Mouse (Mus musculus) kidney, embryonic 14.5 days (tissue): ENCODE measurements around the gene Gpat2. TPM values are rescaled to one million over a fixed set of nuclear protein-coding genes. Genes with fewer than 3 reads are reported as not detected.

Experiments
- ATAC-seq: fragments of 200-750 bp; cut with Nextera tagmentation; 2 replicates; pipeline ENCODE4 v1.8.0; 2017; ENCODE audit warnings: moderate number of reproducible peaks, mild to moderate bottlenecking, moderate TSS enrichment, moderate library complexity; ENCODE audit not compliant: low FRiP score, low TSS enrichment
- H3K27ac ChIP-seq: fragments of 300-500 bp; sonication (generic); 2 replicates; pipeline ENCODE4 v1.5.1; 2014; ENCODE audit warnings: low read depth, mild to moderate bottlenecking, low read length, moderate library complexity, mixed read lengths
- H3K27me3 ChIP-seq: fragments of 300-500 bp; sonication (generic); 2 replicates; pipeline ENCODE4 v1.6.1; 2014; ENCODE audit warnings: mild to moderate bottlenecking, low read length; ENCODE audit not compliant: control insufficient read depth, insufficient read depth
- H3K36me3 ChIP-seq: fragments of 300-500 bp; sonication (generic); 2 replicates; pipeline ENCODE4 v1.6.1; 2014; ENCODE audit warnings: low read length, mixed read lengths; ENCODE audit not compliant: control insufficient read depth, insufficient read depth
- H3K4me1 ChIP-seq: fragments of 300-500 bp; sonication (generic); 2 replicates; pipeline ENCODE4 v1.6.1; 2014; ENCODE audit warnings: low read length, mixed read lengths; ENCODE audit not compliant: control insufficient read depth, insufficient read depth
- H3K4me2 ChIP-seq: fragments of 300-500 bp; sonication (generic); replicated peaks from 2 replicates; pipeline ENCODE4 v1.6.1; 2014; ENCODE audit warnings: low read depth, mild to moderate bottlenecking, low read length
- H3K4me3 ChIP-seq: fragments of 300-500 bp; sonication (generic); 2 replicates; pipeline ENCODE4 v1.5.1; 2014; ENCODE audit warnings: mild to moderate bottlenecking, low read length
- H3K9ac ChIP-seq: fragments of 300-500 bp; sonication (generic); 2 replicates; pipeline ENCODE4 v1.6.1; 2014; ENCODE audit warnings: low read depth, mild to moderate bottlenecking, low read length, moderate library complexity
- H3K9me3 ChIP-seq: fragments of 300-500 bp; sonication (generic); 2 replicates; pipeline ENCODE4 v1.6.1; 2016; ENCODE audit warnings: low read length; ENCODE audit not compliant: control insufficient read depth
- WGBS: fragments of 180-500 bp; shearing (Covaris S2); extraction: QIAGEN DNeasy Blood & Tissue Kit; methylation state at CpG from one replicate; pipeline ENCODE4 v1.1.7; 2014; 5-methylcytosine and 5-hydroxymethylcytosine counted together
- polyA plus RNA-seq: library from polyadenylated mRNA; unstranded; fragments of >200 nt; fragmentation: Nextera tagmentation; extraction: Ambion mirVana; gene quantifications from 2 replicates; pipeline ENCODE4 v1.2.1, GENCODE M21; 2014

Gene Gpat2
- polyA plus RNA-seq, 1 experiment from 2014 or later, result 0.15 TPM

DNA sequence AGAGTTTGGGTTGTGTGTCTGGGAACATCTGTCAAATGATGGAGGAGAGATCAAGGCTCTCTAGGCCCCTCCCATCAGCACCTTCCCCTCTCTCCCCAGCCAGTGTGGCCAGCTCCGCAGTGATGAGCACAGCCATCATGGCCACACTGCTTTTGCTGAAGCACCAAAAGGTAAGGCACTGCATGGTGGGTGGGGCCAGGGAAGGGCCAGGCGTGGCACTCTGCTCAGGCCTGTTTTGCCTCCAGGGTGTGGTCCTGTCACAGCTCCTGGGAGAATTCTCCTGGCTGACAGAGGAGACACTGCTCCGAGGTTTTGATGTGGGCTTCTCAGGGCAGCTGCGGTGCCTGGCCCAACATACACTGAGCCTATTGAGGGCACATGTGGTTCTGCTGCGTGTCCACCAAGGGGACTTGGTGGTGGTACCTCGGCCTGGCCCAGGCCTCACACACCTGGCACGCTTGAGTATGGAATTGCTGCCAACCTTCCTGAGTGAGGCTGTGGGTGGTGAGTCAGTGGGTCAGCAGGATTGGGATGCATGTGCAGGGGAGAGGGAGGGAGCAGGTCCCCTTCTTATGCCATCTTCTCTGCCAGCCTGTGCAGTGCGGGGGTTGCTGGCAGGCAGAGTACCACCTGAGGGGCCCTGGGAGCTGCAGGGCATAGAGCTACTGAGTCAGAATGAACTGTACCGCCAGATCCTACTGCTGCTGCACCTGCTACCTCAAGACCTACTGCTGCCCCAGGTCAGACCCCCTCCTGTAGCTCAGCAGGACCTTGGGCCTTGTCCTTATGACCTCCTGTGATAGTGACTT lies 8.7 kb downstream of the Gpat2 start:
- H3K36me3 ChIP-seq, result peaks cover 13% of the 10 kb centered on the region; the same call in 1 of the 2 replicates
- H3K27ac ChIP-seq, result no peak overlapping the region
- H3K4me3 ChIP-seq, result no peak overlapping the region
- no peaks in the 10 kb centered on the region for H3K4me1 ChIP-seq
- H3K9ac ChIP-seq, result no peak overlapping the region
- 77% methylated on average over 9 of the region's 9 CpGs for WGBS
- H3K9me3 ChIP-seq, result no peaks in the 10 kb centered on the region
- no peaks in the 10 kb centered on the region; the same call in 1 of the 2 replicates for H3K27me3 ChIP-seq
- no peak overlapping the region for H3K4me2 ChIP-seq
- 0 out of 2 replicates have a peak, but pooled peaks have one; percentile 3 for ATAC-seq

DNA sequence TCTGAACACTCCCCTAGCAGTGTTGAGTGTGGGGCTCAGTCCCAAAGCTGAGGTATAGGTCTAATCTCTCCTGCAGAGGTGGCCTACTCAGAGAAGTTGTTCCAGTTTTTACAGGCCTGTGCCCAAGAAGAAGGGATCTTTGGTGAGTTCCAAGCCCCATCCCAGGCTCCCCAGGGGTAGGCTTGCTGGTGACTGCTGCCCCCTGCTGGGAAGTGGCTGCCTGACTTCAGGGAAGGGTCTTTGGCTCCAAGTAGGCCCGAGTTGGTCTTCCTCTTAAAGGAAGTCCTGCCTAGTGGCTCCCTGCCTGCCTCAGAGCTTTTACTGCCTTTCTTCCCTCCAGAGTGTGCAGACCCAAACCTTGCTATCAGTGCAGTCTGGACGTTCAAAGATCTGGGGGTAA lies 10.1 kb downstream of the Gpat2 start:
- WGBS, result 38% methylated on average over 2 of the region's 2 CpGs
- Histone ChIP-seq H3K27ac (no peak overlapping the region), H3K4me1 (no peaks in the 10 kb centered on the region), H3K9ac (no peak overlapping the region), H3K4me2 (no peak overlapping the region), H3K4me3 (no peak overlapping the region), H3K27me3 (no peaks in the 10 kb centered on the region), H3K9me3 (no peaks in the 10 kb centered on the region), H3K36me3 (peaks cover 15% of the 10 kb centered on the region; the same call in 1 of the 2 replicates)
- ATAC-seq, result no peak

DNA sequence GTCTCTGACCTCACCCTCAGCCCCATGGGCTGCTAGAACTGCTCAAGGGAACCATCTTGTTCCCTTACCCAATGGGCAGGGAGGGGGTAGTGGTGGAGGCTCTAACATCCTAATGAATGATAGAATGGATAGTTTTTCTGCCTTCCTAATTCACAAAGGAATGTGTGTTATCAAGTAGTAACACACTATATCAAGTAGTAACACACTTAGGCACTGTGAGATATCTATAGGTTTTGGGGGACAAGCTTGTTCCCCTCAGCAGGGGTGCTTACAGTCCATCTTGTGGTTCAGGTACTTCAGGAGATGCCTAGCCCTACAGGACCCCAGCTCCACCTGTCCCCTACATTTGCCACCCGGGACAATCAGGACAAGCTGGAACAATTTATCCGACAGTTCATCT lies 10.6 kb downstream of the Gpat2 start:
- H3K36me3 ChIP-seq, result peaks cover 17% of the 10 kb centered on the region; the same call in 1 of the 2 replicates
- no peak overlapping the region for H3K4me2 ChIP-seq
- H3K4me1 ChIP-seq, result no peaks in the 10 kb centered on the region
- no peaks in the 10 kb centered on the region for H3K27me3 ChIP-seq
- 93% methylated on average over 2 of the region's 2 CpGs for WGBS
- H3K4me3 ChIP-seq, result no peak overlapping the region
- no peaks in the 10 kb centered on the region for H3K9me3 ChIP-seq
- H3K9ac ChIP-seq, result no peak overlapping the region
- no peak overlapping the region for H3K27ac ChIP-seq
- no peak for ATAC-seq

DNA sequence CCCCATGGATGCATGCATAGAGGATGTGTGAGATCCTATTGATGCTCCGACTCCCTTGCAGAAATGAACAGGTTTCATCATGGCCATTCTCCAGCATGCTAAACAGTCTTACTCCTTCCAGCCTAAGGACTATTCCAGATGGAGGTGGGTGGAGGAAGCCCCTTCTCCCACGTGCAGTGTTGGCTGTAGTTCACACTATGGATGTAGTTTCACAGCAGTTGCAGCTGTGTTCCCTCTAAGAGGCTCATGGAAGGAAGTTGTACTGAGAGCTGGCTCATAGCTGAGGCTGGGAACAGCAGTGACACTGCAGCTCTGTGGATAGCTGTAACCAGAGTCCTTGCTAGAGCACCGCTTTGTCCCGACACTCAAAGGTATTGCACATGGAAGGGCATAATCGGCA lies 12.7 kb downstream of the Gpat2 start:
- WGBS, result 81% methylated on average over 5 of the region's 5 CpGs
- ATAC-seq, result no peak
- Histone ChIP-seq H3K9ac (no peak overlapping the region), H3K27ac (no peak overlapping the region), H3K36me3 (peaks cover 19% of the 10 kb centered on the region; the same call in 1 of the 2 replicates), H3K4me1 (no peaks in the 10 kb centered on the region), H3K4me2 (no peak overlapping the region), H3K27me3 (no peaks in the 10 kb centered on the region), H3K4me3 (no peak overlapping the region), H3K9me3 (no peaks in the 10 kb centered on the region)

DNA sequence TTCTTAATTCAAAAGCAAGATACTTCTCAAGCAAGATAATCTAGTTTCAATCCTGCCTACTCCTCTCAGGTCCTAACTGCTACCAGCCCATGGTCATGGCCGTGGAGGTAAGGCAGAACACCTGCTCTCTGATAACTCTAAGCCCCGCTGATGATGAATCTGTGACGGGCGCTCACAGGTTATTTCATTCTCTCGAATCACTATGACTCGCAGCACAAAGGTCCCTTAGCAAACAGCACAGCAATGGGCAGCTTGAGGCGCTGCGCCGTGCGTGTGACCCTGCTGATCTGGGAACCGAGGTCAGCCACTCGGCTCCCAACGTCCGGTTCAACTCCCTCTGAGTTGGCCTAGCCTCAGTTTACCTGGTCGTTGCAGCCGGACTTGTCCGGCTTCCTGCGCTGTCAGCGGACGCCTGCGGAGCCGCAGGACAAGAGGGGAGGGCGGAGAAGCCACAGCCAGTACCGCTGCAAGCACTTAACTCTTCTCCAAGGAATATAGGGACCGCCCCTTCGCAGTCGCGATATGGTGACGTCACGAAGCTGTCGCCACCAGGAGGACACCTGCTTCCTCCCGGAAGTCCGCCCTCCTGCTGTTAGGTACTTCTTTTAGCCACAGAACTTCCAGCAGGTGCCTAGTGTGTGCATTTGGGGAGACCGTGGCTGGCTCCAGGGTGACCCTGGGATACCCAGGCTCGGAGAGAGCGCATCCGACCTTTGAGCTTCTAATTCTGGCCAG lies 19.2 kb downstream of the Gpat2 start, which contains the start of gene Fahd2a:
Gene Fahd2a (minus strand): TSS at position 511 of the 735 bp plus-strand sequence.
- WGBS, result 4% methylated on average over 37 of the region's 37 CpGs
- ATAC-seq, result peak; percentile 92
- Histone ChIP-seq H3K4me1 (peaks cover 5% of the 10 kb centered on the region; the same call in 1 of the 2 replicates), H3K9me3 (no peaks in the 10 kb centered on the region), H3K4me3 (peak within 1 kb of the TSS; percentile 80), H3K9ac (peak within 1 kb of the TSS; percentile 65), H3K27ac (no peak within 1 kb of the TSS), H3K27me3 (no peaks in the 10 kb centered on the region), H3K36me3 (peaks cover 6% of the 10 kb centered on the region; the same call in 1 of the 2 replicates), H3K4me2 (peak within 1 kb of the TSS; percentile 84)

DNA sequence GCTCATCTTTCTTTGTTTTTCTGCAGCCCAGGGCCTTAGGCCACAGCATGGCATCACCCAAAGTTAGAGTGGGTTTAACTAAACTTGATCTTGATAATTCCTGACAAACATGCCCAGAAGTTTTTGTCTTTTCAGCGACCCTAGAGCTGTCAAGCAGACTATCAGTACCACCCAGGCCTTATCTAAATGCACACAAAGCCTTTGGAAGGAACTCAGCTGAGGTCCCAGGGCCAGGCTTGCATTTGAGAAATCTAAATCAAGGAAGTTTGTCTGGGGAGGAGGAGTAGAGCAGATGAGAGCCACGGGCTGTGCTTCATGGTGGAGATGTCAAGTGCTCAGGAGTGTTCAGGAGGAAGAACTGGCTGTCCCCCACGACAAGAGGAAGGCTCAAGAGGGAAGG lies 21.8 kb downstream of the Gpat2 start:
- Histone ChIP-seq H3K4me1 (peaks cover 14% of the 10 kb centered on the region), H3K9ac (no peak overlapping the region), H3K4me3 (no peak overlapping the region), H3K9me3 (no peaks in the 10 kb centered on the region), H3K4me2 (no peak overlapping the region), H3K27ac (no peak overlapping the region), H3K27me3 (no peaks in the 10 kb centered on the region), H3K36me3 (no peaks in the 10 kb centered on the region)
- ATAC-seq, result no peak
- 61% methylated on average over 3 of the region's 3 CpGs for WGBS

DNA sequence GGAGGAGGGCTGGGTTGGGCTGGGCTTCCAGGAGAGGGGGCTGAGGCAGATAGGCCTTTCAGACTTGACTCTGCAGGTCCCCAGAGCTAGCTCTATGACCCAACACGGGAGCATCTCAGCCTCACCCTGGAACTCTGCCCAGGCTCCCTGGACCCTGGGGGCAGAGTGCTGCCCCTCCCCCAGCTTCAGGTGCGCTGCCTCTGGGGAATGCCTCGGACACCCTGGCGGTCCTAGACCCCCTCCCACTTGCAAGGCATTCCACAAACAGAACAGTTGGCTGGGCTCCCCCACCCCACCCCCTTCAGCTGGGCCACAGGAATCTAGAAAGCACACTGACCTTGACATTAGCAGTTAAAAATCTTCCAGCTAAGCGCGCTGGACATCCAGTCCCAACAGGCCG lies 24.7 kb downstream of the Gpat2 start:
- no peaks in the 10 kb centered on the region for H3K9me3 ChIP-seq
- H3K27me3 ChIP-seq, result no peaks in the 10 kb centered on the region
- no peaks in the 10 kb centered on the region for H3K36me3 ChIP-seq
- H3K4me3 ChIP-seq, result no peak overlapping the region
- no peak overlapping the region for H3K9ac ChIP-seq
- H3K4me2 ChIP-seq, result peak overlapping the region; percentile 19
- peaks cover 9% of the 10 kb centered on the region for H3K4me1 ChIP-seq
- ATAC-seq, result peak; percentile 80
- H3K27ac ChIP-seq, result no peak overlapping the region
- WGBS, result 13% methylated on average over 7 of the region's 7 CpGs

DNA sequence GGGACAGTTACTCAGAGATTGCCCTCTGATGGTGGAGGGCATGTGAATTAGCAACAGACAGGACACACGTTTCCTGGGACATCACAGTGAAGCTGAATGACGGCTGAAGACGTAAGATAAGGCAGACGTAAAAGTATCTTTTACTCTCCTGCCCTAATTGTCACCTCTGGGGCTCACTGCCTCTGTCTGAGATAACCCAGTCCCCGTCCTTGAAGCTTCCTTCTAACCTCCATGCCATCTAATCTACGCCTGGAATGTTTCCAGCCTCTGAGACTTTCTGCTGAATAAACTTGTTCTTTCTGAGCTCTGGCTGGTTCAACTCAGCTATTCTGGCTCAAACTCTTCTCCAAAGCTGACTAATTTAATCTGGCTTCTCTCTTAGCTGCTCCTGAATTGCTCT lies 26.7 kb downstream of the Gpat2 start:
- ATAC-seq, result no peak
- Histone ChIP-seq H3K9me3 (no peaks in the 10 kb centered on the region), H3K4me3 (no peak overlapping the region), H3K4me1 (peaks cover 9% of the 10 kb centered on the region), H3K27me3 (no peaks in the 10 kb centered on the region), H3K36me3 (no peaks in the 10 kb centered on the region), H3K9ac (no peak overlapping the region), H3K27ac (no peak overlapping the region), H3K4me2 (no peak overlapping the region)
- 28% methylated on average over 6 of the region's 6 CpGs for WGBS

DNA sequence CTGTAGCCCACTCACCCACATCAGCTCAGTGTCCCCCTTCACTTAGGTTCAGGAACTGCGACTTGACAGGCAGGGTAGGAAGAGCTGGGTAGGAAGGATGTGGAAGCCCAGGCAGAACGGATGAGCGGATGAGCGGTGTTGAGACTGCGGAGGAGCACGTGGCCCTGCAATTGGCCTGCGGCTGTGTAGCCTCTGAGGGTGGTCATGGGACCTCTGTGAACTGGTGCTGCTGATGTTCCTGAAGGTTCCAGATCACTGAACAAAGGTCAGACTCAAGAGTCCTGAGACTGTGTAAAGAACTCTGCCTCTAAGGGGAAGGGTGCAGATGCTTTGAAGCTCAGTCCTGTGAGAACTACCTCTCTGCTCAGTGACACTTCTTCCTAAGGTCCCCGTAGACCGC lies 28.1 kb downstream of the Gpat2 start:
- no peak overlapping the region for H3K9ac ChIP-seq
- 63% methylated on average over 9 of the region's 9 CpGs for WGBS
- peak; percentile 21; the same call in 1 of the 2 replicates for ATAC-seq
- no peaks in the 10 kb centered on the region for H3K27me3 ChIP-seq
- H3K36me3 ChIP-seq, result no peaks in the 10 kb centered on the region
- no peaks in the 10 kb centered on the region for H3K9me3 ChIP-seq
- no peak overlapping the region for H3K27ac ChIP-seq
- no peak overlapping the region for H3K4me2 ChIP-seq
- peaks cover 9% of the 10 kb centered on the region for H3K4me1 ChIP-seq
- no peak overlapping the region for H3K4me3 ChIP-seq
